Mouse (Mus musculus) cortical plate, adult 2 months (tissue): ENCODE data around the gene Rps17. TPM values are rescaled to one million over a fixed set of nuclear protein-coding genes. Genes with fewer than 3 reads are reported as not detected.

Source experiments
- H3K27ac ChIP-seq: fragments of 200-500 bp; 2 replicates; pipeline ENCODE4 v1.5.1; 2012; ENCODE audit warnings: low read length, control low read depth, inconsistent platforms; ENCODE audit not compliant: insufficient read depth
- H3K4me1 ChIP-seq: fragments of 200-500 bp; 2 replicates; pipeline ENCODE4 v1.6.1; 2011; ENCODE audit warnings: low read length; ENCODE audit not compliant: control insufficient read depth, insufficient read depth
- H3K4me3 ChIP-seq: fragments of 200-500 bp; 2 replicates; pipeline ENCODE4 v1.5.1; 2011; ENCODE audit warnings: mild to moderate bottlenecking, low read length, control low read depth; ENCODE audit not compliant: insufficient read depth
- CTCF ChIP-seq: fragments of 200-500 bp; IDR thresholded peaks from 2 replicates; pipeline ENCODE4 v1.5.1; 2011; ENCODE audit warnings: mild to moderate bottlenecking, control low read depth, low read length; ENCODE audit not compliant: insufficient read depth; ENCODE audit errors: extremely low read depth
- POLR2A ChIP-seq: fragments of 200-500 bp; IDR thresholded peaks from 2 replicates; pipeline ENCODE4 v1.6.1; 2011; ENCODE audit warnings: mild to moderate bottlenecking, low read length, control low read depth; ENCODE audit not compliant: insufficient read depth; ENCODE audit errors: extremely low read depth
- polyA plus RNA-seq: library from polyadenylated mRNA; depleted of rRNA; stranded (reverse); fragments of >200 nt; gene quantifications from 2 replicates; pipeline ENCODE4 v1.2.3, GENCODE M21; 2012

Gene Rps17
- polyA plus RNA-seq, 1 experiment, result 862 TPM

DNA sequence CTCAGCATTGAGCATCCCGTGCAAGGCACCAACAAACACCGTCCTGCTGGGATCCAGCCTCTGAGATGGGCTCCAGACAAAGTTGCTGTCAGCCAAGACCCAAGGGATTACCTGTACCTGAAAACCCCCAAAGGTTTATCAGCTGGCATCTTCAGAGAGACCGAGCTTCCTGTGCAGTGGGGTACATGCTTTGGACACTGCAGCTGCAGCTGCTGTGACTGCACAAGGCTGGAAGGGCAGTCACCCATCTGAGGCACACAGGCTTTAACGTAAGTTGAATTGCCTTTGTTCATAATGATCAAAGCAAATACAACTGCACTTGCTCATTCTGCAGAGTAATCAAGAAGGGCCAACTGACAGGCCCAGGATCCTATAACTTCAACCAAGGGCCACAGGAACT is 6.8 kb upstream of the Rps17 start:
- H3K27ac ChIP-seq, result no peak overlapping the region
- no peaks in the 10 kb centered on the region for H3K4me1 ChIP-seq
- H3K4me3 ChIP-seq, result no peak overlapping the region
- no peak for TF ChIP-seq CTCF
- no peak for TF ChIP-seq POLR2A

DNA sequence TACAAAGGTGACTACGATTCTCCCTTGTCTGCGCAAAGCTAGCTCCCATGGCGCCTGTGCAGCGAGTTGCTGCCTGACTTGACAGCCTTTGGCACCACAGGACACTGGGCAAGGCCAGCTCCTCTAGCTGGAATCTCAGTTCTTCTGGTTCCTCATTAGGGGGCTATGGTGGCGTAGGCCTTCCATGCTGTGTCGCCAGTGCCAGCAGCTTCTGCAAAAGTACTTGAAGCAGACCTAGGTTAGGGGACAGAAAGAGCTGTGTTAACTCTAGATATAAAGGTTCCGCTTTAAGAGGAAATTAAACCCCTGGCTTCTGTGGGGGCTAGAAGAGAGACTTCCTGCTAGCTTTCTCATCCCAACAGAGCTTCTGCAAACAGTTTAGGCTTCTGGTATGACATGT is 3.2 kb upstream of the Rps17 start:
- H3K27ac ChIP-seq, result no peak overlapping the region
- H3K4me3 ChIP-seq, result no peak overlapping the region
- TF ChIP-seq CTCF (no peak), POLR2A (no peak)
- H3K4me1 ChIP-seq, result no peaks in the 10 kb centered on the region; the same call in 1 of the 2 replicates

DNA sequence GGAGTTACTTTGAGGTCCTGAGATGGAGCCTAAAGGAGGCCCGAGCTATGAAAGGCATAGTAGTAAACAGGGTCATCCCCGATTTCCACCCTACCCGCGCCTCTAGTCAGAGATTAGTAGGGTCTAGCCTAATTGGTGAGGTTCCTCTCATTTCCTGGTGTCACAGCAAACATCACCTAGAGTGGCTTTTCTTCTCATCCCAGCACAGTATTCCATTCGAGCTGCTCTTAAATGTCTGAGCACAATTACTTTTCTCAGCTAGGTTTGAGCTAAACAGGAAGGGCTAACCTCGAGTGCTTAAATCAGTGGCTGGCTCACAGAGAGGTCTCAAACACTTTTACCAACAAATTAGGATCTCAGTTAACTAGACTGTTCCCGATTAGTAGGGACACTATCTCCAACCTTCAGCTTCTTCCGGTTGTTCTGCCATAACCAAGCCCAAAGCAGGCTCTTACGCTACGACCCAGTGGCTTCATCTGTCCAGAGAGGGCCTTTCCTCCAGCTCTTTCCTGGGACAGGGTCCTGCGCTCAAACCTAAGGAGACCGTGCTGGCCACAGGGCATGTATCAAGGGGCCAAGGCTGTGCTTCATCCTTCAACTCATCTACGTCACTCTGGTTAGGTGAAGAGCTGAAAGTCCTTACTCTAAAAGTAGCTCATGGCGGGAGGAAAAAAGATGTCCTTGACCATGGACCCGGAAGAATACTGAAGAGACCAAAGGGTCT is 555 bp upstream of the Rps17 start:
- Histone ChIP-seq H3K4me3 (peak overlapping the region; percentile 95), H3K27ac (no peak overlapping the region), H3K4me1 (peaks cover 2% of the 10 kb centered on the region; the same call in 1 of the 2 replicates)
- no peak for TF ChIP-seq POLR2A
- TF ChIP-seq CTCF, result no peak

GRCm38 (mm10) chr7:81343831-81344230 is 1.2 kb downstream of the Rps17 start:
- Histone ChIP-seq H3K4me1 (peaks cover 2% of the 10 kb centered on the region; the same call in 1 of the 2 replicates), H3K4me3 (peak overlapping the region; percentile 95), H3K27ac (no peak overlapping the region)
- TF ChIP-seq CTCF (no peak), POLR2A (no peak)

GRCm38 (mm10) chr7:81343316-81343715 is 1.7 kb downstream of the Rps17 start:
- Histone ChIP-seq H3K4me3 (peak overlapping the region; percentile 95), H3K4me1 (peaks cover 2% of the 10 kb centered on the region; the same call in 1 of the 2 replicates), H3K27ac (no peak overlapping the region)
- TF ChIP-seq POLR2A (no peak), CTCF (no peak)

DNA sequence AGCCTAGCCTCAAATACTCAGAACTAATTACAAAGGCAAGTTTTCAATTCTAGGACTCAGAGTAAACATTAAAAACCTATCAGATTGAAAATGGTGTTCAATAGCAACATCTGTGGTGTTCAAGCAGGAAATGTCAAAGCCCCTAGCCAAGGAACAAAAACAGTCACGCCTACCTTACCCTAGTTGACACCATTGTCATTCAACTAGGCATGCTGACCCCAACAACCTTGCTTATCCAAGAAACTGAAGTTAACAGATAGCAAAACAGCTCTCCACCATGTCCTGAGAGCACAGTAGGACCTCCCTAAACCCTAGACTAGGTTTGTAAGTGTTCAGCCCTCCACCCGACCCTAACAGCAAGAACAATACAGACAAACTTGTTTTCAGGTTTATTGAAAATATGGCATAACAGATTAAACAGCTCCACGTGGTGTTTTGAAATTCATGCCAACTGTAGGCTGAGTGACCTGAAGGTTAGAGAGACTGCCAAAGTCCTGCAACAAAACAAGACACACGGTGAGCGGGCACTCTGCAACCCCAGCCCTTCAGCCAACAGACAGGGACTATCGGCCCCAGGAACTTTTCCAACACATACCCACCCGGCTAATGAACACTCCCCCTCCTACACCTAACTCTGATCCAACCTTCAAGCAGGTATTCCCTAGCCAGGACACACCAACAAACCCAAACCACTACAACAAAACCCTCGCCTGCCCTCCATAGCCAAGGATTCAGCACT is 2.5 kb downstream of the Rps17 start:
- no peak overlapping the region for H3K27ac ChIP-seq
- TF ChIP-seq POLR2A (no peak), CTCF (no peak)
- peaks cover 2% of the 10 kb centered on the region; the same call in 1 of the 2 replicates for H3K4me1 ChIP-seq
- no peak overlapping the region; the same call in 1 of the 2 replicates for H3K4me3 ChIP-seq

GRCm38 (mm10) chr7:81341563-81341962 is 3.5 kb downstream of the Rps17 start:
- Histone ChIP-seq H3K4me1 (peaks cover 2% of the 10 kb centered on the region; the same call in 1 of the 2 replicates), H3K27ac (no peak overlapping the region), H3K4me3 (no peak overlapping the region)
- TF ChIP-seq CTCF, result peak; percentile 55
- no peak for TF ChIP-seq POLR2A

DNA sequence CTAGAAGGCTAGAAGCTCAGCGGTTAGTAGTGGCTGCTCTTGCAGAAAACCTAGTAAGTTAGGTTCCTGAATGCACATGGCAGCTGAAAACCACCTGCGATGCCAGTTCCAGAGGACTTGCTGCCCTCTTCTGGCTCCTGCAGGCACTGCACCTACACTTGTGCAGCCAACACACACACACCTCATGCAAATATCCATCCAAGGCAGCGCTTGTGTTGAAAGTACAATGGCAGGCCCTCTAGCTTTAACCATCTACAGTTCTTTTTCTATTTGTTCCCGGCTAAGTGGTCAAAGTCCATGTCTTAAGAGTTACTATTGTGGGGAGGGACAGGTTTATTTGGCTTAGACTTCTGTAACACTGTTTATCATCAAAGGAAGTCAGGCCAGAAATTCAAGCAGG is 5.3 kb downstream of the Rps17 start:
- Histone ChIP-seq H3K4me3 (no peak overlapping the region), H3K27ac (no peak overlapping the region), H3K4me1 (peaks cover 2% of the 10 kb centered on the region; the same call in 1 of the 2 replicates)
- TF ChIP-seq CTCF, result peak; percentile 66
- no peak for TF ChIP-seq POLR2A

GRCm38 (mm10) chr7:81338522-81338873 is 6.6 kb downstream of the Rps17 start:
- TF ChIP-seq CTCF (no peak), POLR2A (no peak)
- no peak overlapping the region for H3K27ac ChIP-seq
- H3K4me3 ChIP-seq, result no peak overlapping the region
- peaks cover 2% of the 10 kb centered on the region; the same call in 1 of the 2 replicates for H3K4me1 ChIP-seq
